Mouse (Mus musculus) adrenal gland, postnatal 10 days (tissue): ENCODE measurements at regions not wholly inside any gene's neighbourhood (a gene's known extent, or its start where the extent isn't known, plus 50 kb on each side); places are given as distances from the start of the nearest gene placed in this dataset. TPM values are rescaled to one million over a fixed set of nuclear protein-coding genes. Genes with fewer than 3 reads are reported as not detected.
A peak's percentile ranks its signal among the peaks of the same experiment; 100 is the strongest.
"Not testable (repeated sequence)": the region's sequence is repeated elsewhere in the genome, so short reads cannot be mapped to it uniquely, and the experiment has no call there.

ENCODE experiments used
- DNase-seq: peaks from one replicate; pipeline ENCODE4 v3.0.0; 2021; ENCODE audit warnings: mixed read lengths
- microRNA-seq: library from miRNA; unstranded; fragments of <30 nt; microRNA quantifications from one replicate; pipeline ENCODE4 v1.2.0, GENCODE M21; 2021

DNA sequence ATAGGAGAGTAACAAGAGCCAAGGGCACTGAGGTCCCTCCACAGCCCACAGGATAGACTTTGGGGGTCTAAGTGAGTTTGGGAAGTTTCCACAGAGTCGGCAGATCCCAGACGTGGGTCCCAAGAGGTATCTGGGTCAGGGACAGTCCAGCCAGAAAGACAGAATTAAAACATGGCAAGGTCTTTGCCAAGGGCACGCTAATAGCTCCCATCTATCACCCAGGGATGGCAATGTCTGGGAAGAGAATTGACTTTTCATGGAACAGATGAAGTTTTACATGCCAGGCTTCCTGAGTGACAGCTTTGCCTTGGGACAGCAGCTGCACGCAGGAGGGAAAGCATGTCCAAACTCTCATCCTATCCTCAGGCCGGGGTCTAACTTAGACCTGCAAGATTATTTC is 563.5 kb downstream of the Gm10330 start:
- not testable (repeated sequence) for DNase-seq

DNA sequence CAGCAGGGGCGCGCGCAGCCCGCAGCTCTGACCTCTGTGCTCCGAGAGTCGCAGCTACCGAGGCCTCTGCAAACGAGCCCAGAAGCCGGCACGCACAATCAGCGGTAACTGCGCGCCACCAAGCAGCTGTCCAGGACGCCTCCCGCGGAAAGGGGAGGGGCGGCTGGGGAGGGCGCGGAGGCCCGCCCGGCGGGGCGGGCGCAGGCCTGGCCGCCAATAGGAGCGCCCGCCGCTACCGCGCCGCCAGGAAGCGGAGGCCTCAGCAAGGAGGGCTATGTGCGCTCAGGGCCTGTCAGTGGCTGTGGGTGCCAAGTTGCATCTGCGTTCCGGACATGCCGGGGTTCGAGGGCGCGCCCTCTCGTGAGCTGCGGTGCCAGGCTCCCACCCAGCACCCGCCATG is 590.5 kb downstream of the Gm10330 start:
- peak; percentile 68 for DNase-seq

GRCm38 (mm10) chr12:23189110-23189509 is 591.0 kb downstream of the Gm10330 start:
- DNase-seq: peak; percentile 13

Small RNA genes lying in the stretch of these regions (microRNA-seq; reads per million reads assigned to microRNA genes)
- gene Gm26140: not detected
